Mouse (Mus musculus): Measurements from ENCODE around the gene Hyal2.

The Hyal2 gene

DNA sequence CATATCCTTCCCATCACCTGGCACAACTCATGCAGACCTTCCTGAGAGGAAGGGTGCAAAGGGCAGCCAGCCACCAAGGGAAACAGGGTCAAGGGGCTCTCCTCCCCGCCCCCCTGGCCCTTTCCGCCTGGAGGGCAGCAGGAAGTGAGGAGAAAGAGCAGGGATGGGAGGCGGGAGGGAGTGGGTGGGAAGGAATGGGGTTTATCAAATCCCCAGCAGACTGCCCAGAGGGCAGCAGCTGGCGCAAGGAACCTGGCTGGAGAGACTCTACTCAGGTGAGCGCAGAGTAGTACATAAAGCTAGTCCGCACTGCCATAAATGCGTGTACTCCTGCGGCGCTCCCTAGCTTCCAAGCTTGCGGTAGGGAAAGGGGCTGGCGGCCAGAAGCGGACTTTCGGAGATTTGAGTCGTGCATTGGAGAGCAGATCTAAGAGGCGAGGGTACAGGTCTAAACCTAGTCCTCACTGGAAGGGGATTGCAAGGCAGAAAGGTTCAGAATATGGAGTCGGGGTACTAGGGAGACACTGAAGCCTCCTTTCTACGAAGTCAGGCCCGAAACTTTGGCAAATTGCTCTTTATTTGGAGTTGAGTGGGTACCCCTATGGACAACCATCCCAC lies at the start of gene Hyal2:
Hyal2 (plus strand) TSS at position 244 of the 618 bp plus-strand sequence.
- CTCF ChIA-PET = no interaction called here

DNA sequence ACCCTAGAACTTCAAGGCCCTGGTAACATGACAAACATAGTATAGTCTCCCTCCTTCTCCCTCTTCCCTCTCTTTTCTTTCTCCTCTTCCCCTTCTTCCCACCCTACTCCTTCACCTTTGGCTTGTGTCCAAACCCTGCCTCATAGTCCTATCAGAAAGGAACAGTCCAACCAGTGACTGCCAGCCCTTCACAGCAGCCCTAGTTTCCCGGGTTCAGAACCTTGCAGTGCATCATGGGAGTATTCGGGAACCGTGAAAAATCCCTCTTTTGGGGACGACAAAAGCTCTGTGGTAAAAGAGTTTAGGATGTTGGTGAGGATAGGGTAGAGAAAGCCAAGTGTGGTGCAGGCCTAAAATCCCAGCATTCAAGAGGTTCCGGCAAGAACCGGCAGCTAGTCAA lies 47.4 kb upstream of the Hyal2 start:
- CTCF ChIA-PET = interaction anchor here (0.7 kb wide), 1 partner anchor 152 kb away, joined by 5 read pairs; no protein-coding TSS in a partner anchor

DNA sequence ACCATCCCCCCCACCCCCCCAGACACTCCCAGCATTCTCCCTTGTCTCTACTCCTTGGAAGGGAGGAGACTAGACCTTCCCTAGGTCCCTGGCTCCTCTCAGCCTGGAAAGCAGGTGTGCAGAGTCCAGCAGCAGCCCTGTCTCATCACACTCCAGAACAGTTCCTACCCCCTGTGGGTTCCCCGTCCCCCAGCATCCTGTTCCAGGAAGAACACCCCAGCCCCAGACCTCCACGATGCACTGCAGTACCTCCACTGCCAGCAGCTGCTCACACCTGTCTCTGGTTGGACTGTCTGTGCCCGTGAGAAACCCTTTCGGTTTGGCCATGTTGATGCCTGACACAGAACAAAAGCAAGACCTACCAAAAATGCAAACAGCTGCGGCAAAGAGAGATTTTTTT lies 46.6 kb upstream of the Hyal2 start:
- CTCF ChIA-PET = interaction anchor here (0.7 kb wide), 1 partner anchor 153 kb away, joined by 5 read pairs; no protein-coding TSS in a partner anchor

DNA sequence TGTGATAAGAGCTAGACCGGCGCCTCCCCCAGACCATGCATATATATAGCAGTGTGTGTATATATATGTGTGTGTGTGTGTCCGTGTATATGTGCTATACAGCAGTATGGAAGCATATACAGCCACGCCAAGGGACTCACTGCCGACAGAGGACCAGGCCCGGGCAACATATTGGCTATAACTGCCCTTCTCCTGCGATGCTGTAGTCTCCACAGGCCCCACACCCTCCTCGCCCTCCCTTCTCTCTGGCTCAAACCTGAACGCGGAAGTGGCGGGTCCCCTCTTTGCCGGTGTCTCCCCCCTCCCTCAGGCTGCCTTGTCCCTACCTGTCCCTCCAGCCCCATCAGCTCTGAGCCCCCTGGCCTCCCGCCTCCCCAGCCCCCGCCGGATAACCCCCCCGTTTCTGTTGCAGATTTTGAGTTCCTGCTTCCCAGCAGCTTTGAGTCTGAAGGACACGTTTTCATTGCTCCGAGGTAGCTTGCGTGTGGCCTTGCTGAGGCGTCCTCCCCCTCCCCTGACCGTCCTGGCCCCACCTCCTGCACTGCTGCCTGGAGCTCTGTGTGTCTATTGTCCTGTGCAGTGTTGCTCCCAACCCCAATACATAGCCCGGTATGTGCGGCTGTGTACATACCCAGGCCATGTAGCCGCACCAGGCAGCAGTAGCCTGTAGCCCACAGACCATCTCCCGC lies 45.9 kb upstream of the Hyal2 start:
- CTCF ChIA-PET = no interaction called here

DNA sequence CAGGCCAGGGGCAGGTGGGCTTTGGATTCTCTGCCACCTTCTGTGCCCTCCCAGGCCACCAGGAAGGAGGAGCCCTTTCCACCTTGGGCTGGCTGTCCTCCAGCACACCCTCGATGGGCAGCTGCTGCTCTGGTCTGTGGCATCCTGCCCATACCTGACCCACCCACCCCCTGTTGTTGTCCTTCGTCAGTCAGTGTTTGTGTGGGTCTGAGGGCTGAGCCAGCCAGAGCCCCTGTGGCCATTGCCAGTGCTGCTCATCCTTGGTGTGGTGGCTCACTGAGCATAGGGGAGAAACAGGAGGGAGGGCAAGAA lies 45.4 kb upstream of the Hyal2 start:
- CTCF ChIA-PET = no interaction called here

DNA sequence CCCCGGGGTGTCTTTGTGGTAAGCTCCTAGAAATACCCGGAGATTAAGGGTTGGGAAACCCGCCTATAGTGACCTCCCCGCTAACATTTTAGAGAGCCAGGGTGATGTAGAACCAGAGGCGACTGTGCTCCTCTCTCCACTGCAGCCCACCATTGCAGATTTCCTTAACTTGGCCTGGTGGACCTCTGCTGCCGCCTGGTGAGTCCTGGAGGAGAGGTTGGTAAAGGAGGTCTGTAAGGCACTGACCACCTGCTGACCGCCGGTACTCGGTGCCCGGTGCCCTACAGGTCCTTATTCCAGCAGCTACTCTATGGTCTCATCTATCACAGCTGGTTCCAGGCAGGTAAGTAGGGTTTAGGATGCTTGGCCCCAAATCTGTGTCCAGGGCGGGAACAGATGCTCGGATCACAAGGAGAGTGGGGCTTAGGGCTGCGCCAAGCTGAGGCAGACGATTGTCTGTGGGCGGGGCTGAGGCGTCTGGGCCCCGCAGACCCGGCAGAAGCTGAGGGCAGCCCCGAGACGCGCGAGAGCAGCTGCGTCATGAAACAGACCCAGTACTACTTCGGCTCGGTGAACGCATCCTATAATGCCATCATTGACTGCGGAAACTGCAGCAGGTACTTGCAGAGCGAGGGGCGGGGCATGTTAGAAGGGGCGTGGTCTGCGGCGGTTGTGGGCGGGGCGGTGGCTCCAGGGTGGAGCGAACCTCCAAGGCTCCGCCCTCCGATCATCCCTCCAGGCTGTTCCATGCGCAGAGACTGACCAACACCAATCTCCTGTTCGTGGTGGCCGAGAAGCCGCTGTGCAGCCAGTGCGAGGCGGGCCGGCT lies 41.3 kb upstream of the Hyal2 start:
- CTCF ChIA-PET = no interaction called here

DNA sequence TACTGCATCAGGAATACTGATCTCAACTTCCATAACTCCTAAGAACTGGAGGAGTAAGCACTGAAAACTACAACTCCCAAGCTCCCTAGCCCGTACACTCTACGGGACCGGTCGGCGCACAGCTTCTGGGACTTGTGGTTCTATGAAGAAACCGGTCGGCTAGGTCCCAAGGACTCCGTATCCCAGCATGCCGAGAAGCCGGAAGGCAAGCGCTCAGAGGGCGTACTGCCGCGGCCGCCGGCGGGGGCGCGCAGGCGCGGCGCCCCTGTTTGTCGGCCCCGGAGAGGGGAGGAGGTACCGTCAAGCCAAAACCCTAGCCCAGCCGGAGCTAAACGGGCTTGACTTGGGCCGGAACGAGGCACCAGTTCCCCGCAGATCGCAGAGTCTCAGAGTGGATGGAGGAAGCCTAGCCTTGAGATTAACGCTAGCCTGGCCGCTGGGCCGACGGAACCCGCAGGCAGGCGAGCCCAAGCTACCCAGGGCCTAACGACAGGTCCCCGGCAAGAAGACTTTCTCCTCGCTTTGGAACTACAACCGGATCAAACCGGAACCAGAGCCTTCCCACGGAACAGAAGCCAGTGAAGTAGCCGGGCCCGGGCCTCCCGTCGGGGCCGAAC lies 33.8 kb upstream of the Hyal2 start, which contains the start of gene Tmem115:
Tmem115 (plus strand) TSS at position 155 of the 617 bp plus-strand sequence.
- CTCF ChIA-PET = no interaction called here

DNA sequence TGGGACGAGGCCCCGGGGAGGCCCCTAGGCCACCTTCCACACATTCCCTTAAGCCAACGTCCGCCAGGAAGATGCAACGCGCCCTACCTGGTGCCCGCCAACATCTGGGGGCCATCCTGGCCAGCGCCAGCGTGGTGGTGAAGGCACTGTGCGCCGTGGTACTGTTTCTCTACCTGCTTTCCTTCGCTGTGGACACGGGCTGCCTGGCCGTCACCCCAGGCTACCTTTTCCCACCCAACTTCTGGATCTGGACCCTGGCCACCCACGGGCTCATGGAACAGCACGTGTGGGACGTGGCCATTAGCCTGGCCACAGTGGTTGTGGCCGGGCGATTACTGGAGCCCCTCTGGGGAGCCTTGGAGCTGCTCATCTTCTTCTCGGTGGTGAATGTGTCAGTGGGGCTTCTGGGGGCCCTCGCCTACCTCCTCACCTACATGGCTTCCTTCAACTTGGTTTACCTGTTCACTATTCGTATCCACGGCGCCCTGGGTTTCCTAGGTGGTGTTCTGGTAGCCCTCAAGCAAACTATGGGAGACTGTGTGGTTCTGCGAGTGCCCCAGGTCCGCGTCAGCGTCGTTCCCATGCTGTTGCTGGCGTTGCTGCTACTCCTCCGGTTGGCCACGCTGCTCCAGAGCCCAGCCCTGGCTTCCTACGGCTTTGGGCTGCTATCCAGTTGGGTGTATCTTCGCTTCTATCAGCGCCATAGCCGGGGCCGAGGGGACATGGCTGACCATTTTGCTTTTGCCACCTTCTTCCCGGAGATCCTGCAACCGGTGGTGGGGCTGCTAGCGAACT lies 33.1 kb upstream of the Hyal2 start:
- CTCF ChIA-PET = no interaction called here

DNA sequence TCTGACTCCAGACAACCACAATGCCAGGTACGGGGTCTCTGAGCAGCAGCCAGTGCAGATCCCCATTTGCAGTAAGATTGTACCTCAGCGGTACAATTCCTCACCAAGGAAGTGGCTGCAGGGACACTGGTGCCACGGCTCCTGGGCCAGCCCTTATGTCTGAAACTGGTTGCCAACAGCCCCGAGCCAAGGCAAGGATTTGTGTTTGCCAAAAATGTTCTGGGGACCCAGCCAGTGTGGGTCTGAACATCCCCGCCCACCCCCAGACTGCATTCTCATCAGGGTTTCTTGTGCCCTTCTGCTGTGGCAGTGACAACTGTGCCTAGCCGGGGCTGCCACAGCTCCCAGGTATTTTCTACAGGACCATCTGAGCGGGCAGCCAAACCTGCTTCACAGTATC lies 29.5 kb upstream of the Hyal2 start:
- CTCF ChIA-PET = no interaction called here

DNA sequence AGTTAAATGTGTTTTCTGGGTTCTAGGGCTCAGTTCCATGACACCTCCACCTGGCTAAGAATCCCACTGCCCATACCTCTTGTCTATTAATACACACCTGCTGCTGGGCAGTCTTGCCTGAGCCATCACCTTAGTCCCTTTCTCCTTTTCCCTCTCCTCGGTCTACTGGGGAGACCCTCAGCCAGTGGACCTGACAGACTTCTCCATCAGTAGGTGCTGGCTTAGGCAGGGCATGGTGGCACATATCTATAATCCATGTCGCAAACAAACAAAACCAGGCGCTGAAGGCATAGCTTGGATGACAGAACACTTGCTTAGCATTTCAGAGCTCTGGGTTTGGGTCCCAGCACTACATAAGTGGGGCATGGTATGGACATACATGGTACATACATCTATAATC lies 29.0 kb upstream of the Hyal2 start:
- CTCF ChIA-PET = no interaction called here

DNA sequence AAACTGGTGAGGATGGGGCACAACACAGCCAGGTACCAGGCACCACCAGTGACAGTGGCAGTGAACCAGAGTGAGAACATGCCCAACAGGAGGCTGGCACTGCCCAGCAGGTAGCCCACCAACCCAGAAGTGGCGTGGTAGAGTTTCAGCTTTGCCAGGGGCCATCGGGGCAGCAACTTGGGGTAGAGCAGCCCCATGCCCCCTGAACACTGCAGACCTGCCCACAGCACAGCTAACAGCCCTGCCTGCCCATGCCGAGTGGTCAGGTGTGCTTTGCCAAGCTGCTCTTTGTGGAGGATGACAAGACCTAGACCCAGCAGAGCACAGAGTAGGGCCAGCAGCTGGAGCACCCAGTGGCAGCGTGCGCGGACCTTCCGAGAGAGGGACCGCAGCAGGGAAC lies 27.8 kb upstream of the Hyal2 start:
- CTCF ChIA-PET = no interaction called here

DNA sequence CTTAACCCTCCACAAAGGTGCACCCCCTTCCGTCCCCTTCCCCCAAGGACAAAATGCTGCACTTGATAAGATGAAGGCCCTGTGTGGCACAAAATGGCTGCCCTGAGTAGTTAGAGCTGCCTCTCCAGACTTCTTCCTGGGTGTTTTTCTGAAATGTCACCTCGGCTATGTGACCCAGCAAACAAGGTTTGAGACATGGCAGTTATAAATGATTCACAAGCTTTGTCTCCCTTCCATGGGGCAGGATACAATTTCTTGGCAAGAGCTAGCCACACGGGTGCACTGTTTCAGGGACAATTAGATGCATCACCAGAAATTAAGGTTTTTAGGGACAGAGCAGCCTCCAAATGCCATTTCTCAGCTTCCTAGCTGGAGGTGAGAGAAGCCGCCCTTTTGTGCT lies 27.3 kb upstream of the Hyal2 start:
- CTCF ChIA-PET = no interaction called here

DNA sequence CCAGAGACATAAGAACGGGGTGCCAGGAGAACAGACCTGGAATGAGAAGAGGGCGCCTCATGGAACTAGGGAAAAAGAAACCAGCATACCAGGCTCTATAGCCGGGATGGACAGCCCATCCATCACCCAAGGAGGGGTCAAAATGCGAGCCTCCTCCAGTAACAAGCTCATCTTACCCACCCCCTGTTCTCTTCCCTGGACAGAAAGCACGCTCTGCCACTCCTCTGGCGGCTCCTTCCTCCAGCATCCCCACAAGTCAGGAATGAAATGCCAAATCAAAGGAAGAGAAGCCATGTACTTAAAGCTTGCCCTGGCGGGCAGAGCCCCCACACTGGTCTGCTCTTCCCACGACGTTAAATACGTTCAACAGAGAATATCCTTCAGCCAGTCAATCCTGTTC lies 26.7 kb upstream of the Hyal2 start:
- CTCF ChIA-PET = no interaction called here

DNA sequence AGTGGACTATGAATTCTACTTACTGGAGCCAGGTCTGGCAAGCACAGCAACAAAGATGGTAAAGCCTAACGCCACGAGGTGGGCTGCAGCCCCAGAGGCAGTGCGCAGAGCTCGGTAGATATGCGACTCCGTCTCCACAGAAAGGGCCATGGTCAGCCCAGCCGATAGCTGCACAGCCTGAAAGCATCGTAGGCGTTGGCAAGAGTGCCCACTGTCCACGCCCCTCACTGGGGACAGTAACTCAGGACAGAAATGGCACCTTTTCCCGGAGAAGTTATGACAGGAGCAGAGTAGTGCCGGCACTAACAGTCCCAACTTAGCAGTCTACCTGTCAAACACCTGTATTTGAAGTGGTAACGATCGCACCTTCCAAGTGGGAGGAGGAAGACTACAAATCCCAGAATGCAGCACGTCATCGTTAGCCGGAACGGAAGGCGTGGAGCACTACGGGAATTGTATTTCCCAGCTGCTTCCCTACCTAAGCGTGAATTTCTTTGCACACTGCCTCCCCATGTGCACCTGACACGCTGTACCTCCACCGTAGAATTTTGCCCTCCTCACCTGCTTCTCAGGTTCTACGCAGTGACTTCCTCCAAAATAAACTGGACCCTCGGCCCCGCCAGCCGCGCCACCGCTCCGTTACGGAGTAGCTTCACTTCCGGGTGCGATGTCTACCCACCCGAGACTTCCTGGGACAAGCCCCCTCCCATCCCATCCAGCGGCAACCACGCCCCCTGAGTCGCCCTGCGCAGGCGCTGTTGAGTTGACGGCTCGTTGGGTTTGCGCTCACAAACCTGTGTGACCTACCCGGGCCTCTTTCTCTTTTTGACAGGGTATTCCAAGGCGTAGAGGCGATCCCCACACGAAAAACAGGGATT lies 26.0 kb upstream of the Hyal2 start, which contains the start of the genes Cyb561d2 and Nprl2:
Cyb561d2 (minus strand) TSS at position 720 of the 878 bp plus-strand sequence.
Nprl2 (plus strand) TSS at position 753 of the 878 bp plus-strand sequence.
- CTCF ChIA-PET = interaction anchor here (0.6 kb wide), 1 partner anchor 1316 kb away, joined by 7 read pairs; no protein-coding TSS in a partner anchor

DNA sequence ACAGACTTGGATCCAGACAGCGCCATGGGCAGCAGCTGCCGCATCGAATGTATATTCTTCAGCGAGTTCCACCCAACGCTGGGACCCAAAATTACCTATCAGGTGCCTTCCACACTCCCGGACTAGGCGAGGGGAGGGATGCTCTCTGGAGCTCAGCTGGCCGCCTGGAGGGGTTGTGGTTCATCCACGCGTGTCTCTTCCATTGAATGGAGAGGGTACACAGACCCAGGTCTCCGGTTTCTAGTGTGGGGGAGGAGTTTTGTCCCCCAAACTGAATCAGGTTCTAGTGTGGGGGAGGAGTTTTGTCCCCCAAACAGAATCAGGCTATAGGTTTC lies 25.4 kb upstream of the Hyal2 start:
- CTCF ChIA-PET = no interaction called here

DNA sequence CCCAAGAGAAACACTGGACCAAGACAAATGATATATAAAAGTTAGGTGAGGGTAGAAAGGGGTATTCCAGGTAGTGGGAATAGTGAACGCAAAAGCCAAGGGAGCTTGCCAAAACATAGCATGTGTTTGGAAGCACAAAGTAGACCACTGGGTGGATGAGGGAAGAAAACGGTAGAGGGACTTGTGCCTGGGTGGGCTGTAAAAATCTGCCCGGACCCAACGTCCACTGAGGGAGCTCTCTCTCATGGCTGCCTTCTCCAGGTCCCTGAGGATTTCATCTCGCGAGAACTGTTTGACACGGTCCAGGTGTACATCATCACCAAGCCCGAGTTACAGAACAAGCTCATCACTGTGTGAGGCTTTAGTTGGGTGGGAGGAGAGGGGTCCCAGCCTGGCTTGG lies 25.0 kb upstream of the Hyal2 start:
- CTCF ChIA-PET = no interaction called here

DNA sequence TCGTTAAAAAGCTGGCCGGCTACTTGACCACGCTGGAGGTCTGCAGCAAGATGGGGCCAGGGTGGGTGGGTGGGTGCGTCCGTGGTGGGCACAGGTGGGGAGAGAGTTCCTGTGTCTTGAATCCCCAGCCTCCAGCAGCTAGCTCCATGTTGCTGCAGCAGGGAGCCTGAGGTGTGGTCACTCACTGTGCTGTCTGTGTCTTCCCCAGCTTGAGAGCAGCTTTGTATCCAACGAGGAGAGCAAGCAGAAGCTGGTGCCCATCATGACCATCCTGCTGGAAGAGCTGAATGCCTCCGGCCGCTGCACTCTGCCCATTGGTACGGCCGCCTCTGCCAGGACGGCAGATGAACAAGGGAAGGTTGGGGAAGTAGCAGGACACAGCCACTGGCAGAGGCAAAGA lies 24.4 kb upstream of the Hyal2 start:
- CTCF ChIA-PET = interaction anchor here (1.1 kb wide), 1 partner anchor 19 kb away, joined by 3 read pairs; no protein-coding TSS in a partner anchor

DNA sequence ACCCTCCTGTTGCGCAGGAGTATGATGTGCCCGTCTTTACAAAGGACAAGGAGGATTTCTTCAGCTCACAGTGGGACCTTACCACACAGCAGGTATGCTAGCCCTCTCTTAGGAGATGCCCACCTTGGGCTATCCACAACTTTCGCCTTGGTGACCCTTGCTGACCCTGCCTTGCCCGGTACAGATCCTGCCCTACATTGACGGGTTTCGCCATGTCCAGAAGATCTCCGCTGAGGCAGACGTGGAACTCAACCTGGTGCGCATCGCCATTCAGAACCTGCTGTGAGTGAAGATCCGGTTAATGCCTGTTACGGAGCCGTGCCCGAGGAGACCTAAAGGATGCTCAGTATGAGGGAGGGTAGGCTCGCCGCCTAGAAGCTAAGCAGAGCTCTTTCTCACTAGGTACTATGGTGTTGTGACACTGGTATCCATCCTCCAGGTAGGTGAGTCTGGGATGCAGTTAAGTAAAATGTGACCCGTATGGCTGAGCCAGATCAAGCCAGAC lies 23.5 kb upstream of the Hyal2 start:
- CTCF ChIA-PET = interaction anchor here (1.1 kb wide), 1 partner anchor 18 kb away, joined by 3 read pairs; no protein-coding TSS in a partner anchor

DNA sequence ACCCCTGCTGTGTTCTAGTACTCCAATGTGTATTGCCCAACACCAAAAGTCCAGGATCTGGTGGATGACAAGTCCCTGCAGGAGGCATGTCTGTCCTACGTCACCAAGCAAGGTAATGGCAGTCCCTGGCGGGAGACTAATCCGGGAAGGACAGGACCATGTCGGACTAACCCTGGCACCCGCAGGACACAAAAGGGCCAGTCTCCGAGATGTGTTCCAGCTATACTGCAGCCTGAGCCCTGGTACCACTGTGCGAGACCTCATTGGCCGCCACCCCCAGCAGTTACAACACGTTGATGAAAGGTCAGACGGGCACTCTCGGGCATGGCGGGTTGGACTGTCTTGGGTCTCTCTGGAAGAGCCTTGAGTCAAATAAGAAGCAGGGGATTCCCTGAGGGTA lies 23.0 kb upstream of the Hyal2 start:
- CTCF ChIA-PET = no interaction called here

DNA sequence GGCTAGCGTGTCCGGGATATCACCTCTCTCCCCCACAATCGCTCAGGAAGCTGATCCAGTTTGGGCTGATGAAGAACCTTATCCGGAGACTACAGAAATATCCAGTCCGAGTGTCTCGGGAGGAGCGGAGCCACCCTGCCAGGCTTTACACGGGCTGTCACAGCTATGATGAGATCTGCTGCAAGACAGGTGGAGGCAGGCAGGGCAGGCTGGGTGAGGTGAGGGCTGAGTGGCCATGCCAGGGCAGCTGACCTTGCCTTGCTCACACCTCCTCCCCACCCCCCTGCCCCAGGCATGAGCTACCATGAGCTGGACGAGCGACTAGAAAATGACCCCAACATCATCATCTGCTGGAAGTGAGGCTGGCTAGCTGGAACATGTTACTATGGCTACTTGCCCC lies 22.5 kb upstream of the Hyal2 start:
- CTCF ChIA-PET = no interaction called here
